Mouse (Mus musculus): Measurements from ENCODE around the gene Alkbh7.

DNA sequence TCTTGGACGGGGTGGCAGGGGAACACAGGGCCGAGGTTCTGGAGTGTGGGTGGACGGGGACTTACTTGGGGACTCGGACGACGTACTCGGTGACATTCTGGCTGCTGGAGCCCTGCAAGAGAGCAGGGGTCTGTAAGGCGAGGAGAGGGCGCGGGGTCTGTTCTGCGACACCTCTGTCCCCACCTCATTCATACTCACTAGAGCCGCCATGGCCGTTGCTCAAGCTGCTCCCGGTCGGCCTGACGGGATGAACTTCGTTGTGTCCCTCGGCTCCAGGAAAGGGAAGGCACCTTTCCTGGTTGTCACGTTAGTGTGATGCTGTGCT lies 13.7 kb downstream of the Alkbh7 start:
- no peak for TF ChIP-seq POLR2A (IDR thresholded peaks at IDR 0.05; ENCODE audit: low read depth, low read length)
- TF ChIP-seq CTCF (conservative IDR thresholded peaks at IDR 0.05; ENCODE audit: insufficient read depth, insufficient read length, low read depth, low read length): no peak
